Mouse (Mus musculus) intestine, embryonic 15.5 days (tissue): Measurements from ENCODE around the gene Fadd. TPM values are rescaled to one million over a fixed set of nuclear protein-coding genes. Genes with fewer than 3 reads are reported as not detected.

ENCODE experiments used
- ATAC-seq: fragments of 200-750 bp; cut with Nextera tagmentation; 2 replicates; pipeline ENCODE4 v1.8.0; 2017; ENCODE audit warnings: moderate TSS enrichment, moderate library complexity
- H3K27ac ChIP-seq: fragments of 300-500 bp; sonication (generic); 2 replicates; pipeline ENCODE4 v1.5.1; 2015; ENCODE audit warnings: mild to moderate bottlenecking, inconsistent platforms
- H3K27me3 ChIP-seq: fragments of 300-500 bp; sonication (generic); replicated peaks from 2 replicates; pipeline ENCODE4 v1.6.1; 2015; ENCODE audit warnings: inconsistent platforms
- H3K36me3 ChIP-seq: fragments of 300-500 bp; sonication (generic); 2 replicates; pipeline ENCODE4 v1.6.1; 2015; ENCODE audit warnings: inconsistent platforms
- H3K4me1 ChIP-seq: fragments of 300-500 bp; sonication (generic); replicated peaks from 2 replicates; pipeline ENCODE4 v1.6.1; 2015; ENCODE audit warnings: inconsistent platforms
- H3K4me2 ChIP-seq: fragments of 300-500 bp; sonication (generic); replicated peaks from 2 replicates; pipeline ENCODE4 v1.6.1; 2015; ENCODE audit warnings: mild to moderate bottlenecking, inconsistent platforms
- H3K4me3 ChIP-seq: fragments of 300-500 bp; sonication (generic); replicated peaks from 2 replicates; pipeline ENCODE4 v1.5.1; 2015; ENCODE audit warnings: inconsistent platforms
- H3K9ac ChIP-seq: fragments of 300-500 bp; sonication (generic); 2 replicates; pipeline ENCODE4 v1.6.1; 2015; ENCODE audit warnings: inconsistent platforms
- H3K9me3 ChIP-seq: fragments of 300-500 bp; sonication (generic); 2 replicates; pipeline ENCODE4 v1.6.1; 2016; ENCODE audit warnings: inconsistent platforms
- WGBS: fragments of 180-500 bp; shearing (Covaris S2); methylation state at CpG from one replicate; pipeline ENCODE4 v1.1.7; 2015; 5-methylcytosine and 5-hydroxymethylcytosine counted together
- polyA plus RNA-seq: library from polyadenylated mRNA; unstranded; fragments of >200 nt; fragmentation: Nextera tagmentation; extraction: Ambion mirVana; gene quantifications from 2 replicates; pipeline ENCODE4 v1.2.1, GENCODE M21; 2015

Gene Fadd
- polyA plus RNA-seq, 1 experiment from 2014 or later: 13.0 TPM

DNA sequence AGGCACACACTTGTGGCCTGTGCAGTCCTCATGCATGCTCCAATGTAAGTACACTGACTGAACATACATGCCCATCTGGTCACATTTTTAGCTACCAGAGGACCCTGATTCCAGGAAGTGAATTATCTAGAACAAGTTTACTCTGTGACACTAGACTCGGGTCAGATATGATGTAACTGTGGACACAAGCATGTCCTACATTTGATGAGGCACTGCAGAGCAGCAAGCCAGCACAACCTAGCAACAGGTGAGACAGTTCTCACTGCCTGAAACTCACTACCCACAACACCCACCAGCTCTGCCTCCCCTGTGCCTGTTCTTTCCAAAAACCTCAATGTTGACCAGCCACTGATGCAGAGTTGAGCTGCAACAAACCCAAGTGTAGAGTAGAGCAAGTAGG, 31.5 kb downstream of the Fadd start:
- Histone ChIP-seq H3K27ac (no peak overlapping the region), H3K9me3 (no peaks in the 10 kb centered on the region), H3K4me3 (no peak overlapping the region), H3K4me2 (no peak overlapping the region), H3K36me3 (peaks cover 10% of the 10 kb centered on the region; the same call in 1 of the 2 replicates), H3K27me3 (no peaks in the 10 kb centered on the region), H3K4me1 (peaks cover 21% of the 10 kb centered on the region), H3K9ac (no peak overlapping the region)
- no peak for ATAC-seq
- WGBS: 65% methylated on average over 1 of the region's 1 CpGs

DNA sequence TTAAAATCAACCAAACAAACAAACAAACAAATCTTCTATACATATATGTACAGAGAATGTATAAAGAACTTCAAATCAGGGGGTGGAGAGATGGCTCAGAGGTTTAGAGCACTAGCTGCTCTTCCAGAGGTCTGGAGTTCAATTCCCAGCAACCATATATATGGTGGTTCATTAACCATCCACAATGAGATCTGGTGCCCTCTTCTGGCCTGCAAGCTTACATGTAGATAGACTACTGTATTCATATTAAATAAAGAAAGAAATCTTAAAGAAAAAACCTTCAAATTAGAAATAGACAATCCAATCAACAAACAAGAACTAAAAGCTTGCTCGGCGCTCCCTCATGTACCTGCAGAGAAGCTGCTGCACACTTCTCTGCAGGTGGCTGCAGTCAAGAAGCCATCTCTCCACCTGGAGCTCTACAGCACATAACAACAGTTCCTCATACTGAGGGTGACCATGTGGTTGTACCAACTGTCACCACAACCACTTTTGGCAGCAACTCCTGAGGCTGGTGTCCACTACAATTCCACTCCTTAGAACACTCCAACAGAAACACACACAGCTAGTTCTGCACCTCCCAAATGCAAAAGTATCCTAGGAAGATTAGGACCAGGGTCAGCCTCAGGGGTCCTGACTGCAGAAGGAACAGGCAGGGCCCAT, 32.2 kb downstream of the Fadd start:
- no peak for ATAC-seq
- peaks cover 21% of the 10 kb centered on the region for H3K4me1 ChIP-seq
- peaks cover 10% of the 10 kb centered on the region; the same call in 1 of the 2 replicates for H3K36me3 ChIP-seq
- no peak overlapping the region for H3K27ac ChIP-seq
- no peak overlapping the region for H3K9ac ChIP-seq
- no peaks in the 10 kb centered on the region for H3K27me3 ChIP-seq
- 95% methylated on average over 2 of the region's 2 CpGs for WGBS
- no peak overlapping the region for H3K4me2 ChIP-seq
- H3K9me3 ChIP-seq: no peaks in the 10 kb centered on the region
- no peak overlapping the region for H3K4me3 ChIP-seq

DNA sequence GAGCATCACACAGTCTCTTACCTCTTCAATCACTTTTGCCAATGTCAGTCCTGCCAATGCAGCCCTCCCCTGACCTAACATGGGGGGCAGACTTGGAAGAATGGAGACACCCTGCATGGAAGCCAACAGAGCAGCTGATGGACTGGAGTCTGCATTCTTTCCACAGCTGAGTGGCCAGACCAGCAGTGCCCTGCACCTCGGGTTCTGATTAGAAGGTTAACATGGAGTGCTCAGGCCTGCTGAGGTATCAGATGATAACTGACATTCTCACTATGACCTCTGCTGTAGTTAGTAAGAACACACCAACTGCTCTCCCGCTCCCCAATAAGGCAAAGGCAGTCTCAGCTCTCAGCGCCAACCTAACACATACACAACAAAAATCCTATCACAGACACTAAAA, 37.0 kb downstream of the Fadd start:
- H3K9me3 ChIP-seq: no peaks in the 10 kb centered on the region
- H3K4me3 ChIP-seq: no peak overlapping the region
- no peak overlapping the region for H3K27ac ChIP-seq
- ATAC-seq: no peak
- no peaks in the 10 kb centered on the region for H3K27me3 ChIP-seq
- no peaks in the 10 kb centered on the region for H3K4me1 ChIP-seq
- 86% methylated on average over 3 of the region's 3 CpGs for WGBS
- no peak overlapping the region for H3K9ac ChIP-seq
- no peak overlapping the region for H3K4me2 ChIP-seq
- peaks cover 5% of the 10 kb centered on the region; the same call in 1 of the 2 replicates for H3K36me3 ChIP-seq

GRCm38 (mm10) chr7:144541351-144541750, 40.9 kb downstream of the Fadd start:
- H3K4me3 ChIP-seq: no peak overlapping the region
- no peak overlapping the region for H3K9ac ChIP-seq
- WGBS: 92% methylated on average over 5 of the region's 5 CpGs
- no peaks in the 10 kb centered on the region for H3K9me3 ChIP-seq
- no peaks in the 10 kb centered on the region for H3K4me1 ChIP-seq
- H3K4me2 ChIP-seq: no peak overlapping the region
- no peaks in the 10 kb centered on the region for H3K36me3 ChIP-seq
- H3K27ac ChIP-seq: no peak overlapping the region
- no peaks in the 10 kb centered on the region for H3K27me3 ChIP-seq
- no peak for ATAC-seq

- Histone ChIP-seq H3K27me3 (no peaks in the 10 kb centered on the region), H3K27ac (no peak overlapping the region), H3K9me3 (no peaks in the 10 kb centered on the region), H3K36me3 (no peaks in the 10 kb centered on the region), H3K9ac (no peak overlapping the region), H3K4me2 (no peak overlapping the region), H3K4me1 (no peaks in the 10 kb centered on the region), H3K4me3 (no peak overlapping the region)
- 81% methylated on average over 2 of the region's 2 CpGs for WGBS
- ATAC-seq: no peak
Observed at GRCm38 (mm10) chr7:144539146-144539545, 43.1 kb downstream of the Fadd start.

- no peaks in the 10 kb centered on the region for H3K9me3 ChIP-seq
- H3K4me3 ChIP-seq: no peak overlapping the region
- H3K9ac ChIP-seq: no peak overlapping the region
- no peaks in the 10 kb centered on the region for H3K27me3 ChIP-seq
- ATAC-seq: no peak
- no peak overlapping the region for H3K4me2 ChIP-seq
- no peak overlapping the region for H3K27ac ChIP-seq
- 91% methylated on average over 4 of the region's 4 CpGs for WGBS
- no peaks in the 10 kb centered on the region for H3K36me3 ChIP-seq
- no peaks in the 10 kb centered on the region for H3K4me1 ChIP-seq
Observed at GRCm38 (mm10) chr7:144538030-144538644, 44.1 kb downstream of the Fadd start.

- Histone ChIP-seq H3K9ac (no peak overlapping the region), H3K4me3 (no peak overlapping the region), H3K9me3 (no peaks in the 10 kb centered on the region), H3K27ac (no peak overlapping the region), H3K27me3 (no peaks in the 10 kb centered on the region), H3K4me2 (no peak overlapping the region), H3K4me1 (0 out of 2 replicates have a peak, but pooled peaks cover 3% of the 10 kb centered on the region), H3K36me3 (no peaks in the 10 kb centered on the region)
- no peak for ATAC-seq
- 88% methylated on average over 3 of the region's 3 CpGs for WGBS
Observed at GRCm38 (mm10) chr7:144536367-144536766, 45.9 kb downstream of the Fadd start.

DNA sequence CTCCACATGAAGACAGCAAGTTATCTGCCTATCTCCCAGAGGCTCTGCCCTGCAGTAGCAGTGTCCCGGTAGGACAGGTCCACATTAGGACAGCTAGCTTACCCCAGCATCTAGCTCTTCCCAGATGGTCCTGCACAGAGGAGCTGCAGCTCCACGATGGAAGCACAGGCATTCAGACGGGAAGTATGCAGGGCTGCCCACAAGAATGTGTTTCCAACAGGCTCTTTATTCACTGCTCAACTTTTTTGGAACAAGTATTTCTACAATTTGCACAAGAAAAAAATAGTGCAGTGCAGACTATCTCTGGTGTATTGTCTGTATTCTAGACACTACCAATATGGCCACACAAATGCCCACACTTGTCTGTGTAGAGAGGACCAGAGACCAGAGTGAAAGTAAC, 47.5 kb downstream of the Fadd start:
- no peak overlapping the region for H3K4me2 ChIP-seq
- no peak overlapping the region for H3K9ac ChIP-seq
- WGBS: 71% methylated on average over 3 of the region's 3 CpGs
- no peaks in the 10 kb centered on the region for H3K36me3 ChIP-seq
- H3K4me1 ChIP-seq: 0 out of 2 replicates have a peak, but pooled peaks cover 3% of the 10 kb centered on the region
- no peak for ATAC-seq
- no peaks in the 10 kb centered on the region for H3K9me3 ChIP-seq
- no peak overlapping the region for H3K27ac ChIP-seq
- H3K4me3 ChIP-seq: no peak overlapping the region
- no peaks in the 10 kb centered on the region for H3K27me3 ChIP-seq

GRCm38 (mm10) chr7:144531585-144532378, 50.5 kb downstream of the Fadd start:
- ATAC-seq: peak; percentile 67
- no peak overlapping the region for H3K27ac ChIP-seq

GRCm38 (mm10) chr7:144529851-144530250, 52.4 kb downstream of the Fadd start:
- Histone ChIP-seq H3K4me3 (no peak overlapping the region), H3K27ac (no peak overlapping the region), H3K4me1 (0 out of 2 replicates have a peak, but pooled peaks cover 3% of the 10 kb centered on the region), H3K9ac (no peak overlapping the region), H3K27me3 (no peaks in the 10 kb centered on the region), H3K4me2 (no peak overlapping the region), H3K36me3 (no peaks in the 10 kb centered on the region), H3K9me3 (no peaks in the 10 kb centered on the region)
- no peak for ATAC-seq
- WGBS: 83% methylated on average over 3 of the region's 3 CpGs

More at GRCm38 (mm10) chr7:144531585-144532378, 50.5 kb downstream of the Fadd start:
- no peaks in the 10 kb centered on the region for H3K27me3 ChIP-seq
- no peak overlapping the region for H3K4me3 ChIP-seq
- no peaks in the 10 kb centered on the region for H3K9me3 ChIP-seq
- H3K4me1 ChIP-seq: 0 out of 2 replicates have a peak, but pooled peaks cover 3% of the 10 kb centered on the region
- no peak overlapping the region for H3K9ac ChIP-seq
- WGBS: 34% methylated on average over 7 of the region's 7 CpGs
- H3K36me3 ChIP-seq: no peaks in the 10 kb centered on the region
- no peak overlapping the region for H3K4me2 ChIP-seq

GRCm38 (mm10) chr7:144527723-144528221, 54.5 kb downstream of the Fadd start:
- WGBS: 47% methylated on average over 1 of the region's 1 CpGs
- no peak for ATAC-seq
- H3K36me3 ChIP-seq: no peaks in the 10 kb centered on the region

More at GRCm38 (mm10) chr7:144527723-144528221, 54.5 kb downstream of the Fadd start:
- Histone ChIP-seq H3K27ac (no peak overlapping the region), H3K4me2 (no peak overlapping the region), H3K9ac (no peak overlapping the region), H3K4me3 (no peak overlapping the region), H3K9me3 (no peaks in the 10 kb centered on the region), H3K4me1 (0 out of 2 replicates have a peak, but pooled peaks cover 3% of the 10 kb centered on the region), H3K27me3 (no peaks in the 10 kb centered on the region)
